Mouse (Mus musculus): ENCODE results near the gene Tmem235.
A peak's percentile ranks its signal among the peaks of the same experiment; 100 is the strongest.
"Not testable (repeated sequence)": the region's sequence is repeated elsewhere in the genome, so short reads cannot be mapped to it uniquely, and the experiment has no call there.

The Tmem235 gene

GRCm38 (mm10) chr11:117832086-117832969, 28.2 kb upstream of the Tmem235 start:
- DNase-seq (ENCODE audit: low read depth, low spot score), result no peak

- DNase-seq (ENCODE audit: low read depth, low spot score), result not testable (repeated sequence)
Observed at GRCm38 (mm10) chr11:117833509-117833908, 27.0 kb upstream of the Tmem235 start.

GRCm38 (mm10) chr11:117834086-117834485, 26.5 kb upstream of the Tmem235 start:
- DNase-seq (ENCODE audit: low read depth, low spot score), result no peak

- DNase-seq (ENCODE audit: low read depth, low spot score), result no peak
Observed at GRCm38 (mm10) chr11:117836306-117836705, 24.2 kb upstream of the Tmem235 start.

GRCm38 (mm10) chr11:117838572-117838971, 22.0 kb upstream of the Tmem235 start:
- DNase-seq (ENCODE audit: low read depth, low spot score), result no peak

- no peak for DNase-seq (ENCODE audit: low read depth, low spot score)
Observed at GRCm38 (mm10) chr11:117839021-117839420, 21.5 kb upstream of the Tmem235 start.

- no peak for DNase-seq (ENCODE audit: low read depth, low spot score)
Observed at GRCm38 (mm10) chr11:117840910-117841309, 19.6 kb upstream of the Tmem235 start.

- DNase-seq (ENCODE audit: low read depth, low spot score), result no peak
Observed at GRCm38 (mm10) chr11:117843434-117843833, 17.1 kb upstream of the Tmem235 start.

GRCm38 (mm10) chr11:117844997-117845396, 15.6 kb upstream of the Tmem235 start:
- DNase-seq (ENCODE audit: low read depth, low spot score), result no peak

- DNase-seq (ENCODE audit: low read depth, low spot score), result no peak
Observed at GRCm38 (mm10) chr11:117845651-117846050, 14.9 kb upstream of the Tmem235 start.

- DNase-seq (ENCODE audit: low read depth, low spot score), result no peak
Observed at GRCm38 (mm10) chr11:117846640-117847039, 13.9 kb upstream of the Tmem235 start.

- DNase-seq (ENCODE audit: low read depth, low spot score), result no peak
Observed at GRCm38 (mm10) chr11:117847593-117848215, 12.8 kb upstream of the Tmem235 start.

GRCm38 (mm10) chr11:117848271-117848984, 12.1 kb upstream of the Tmem235 start:
- no peak for DNase-seq (ENCODE audit: low read depth, low spot score)

- peak; percentile 90 for DNase-seq (ENCODE audit: low read depth, low spot score)
Observed at GRCm38 (mm10) chr11:117848985-117849671, 11.4 kb upstream of the Tmem235 start, which contains the start of gene Birc5. Birc5 (plus strand) TSS chr11:117849251.

GRCm38 (mm10) chr11:117852875-117853274, 7.7 kb upstream of the Tmem235 start:
- DNase-seq (ENCODE audit: low read depth, low spot score), result no peak

GRCm38 (mm10) chr11:117854241-117854640, 6.3 kb upstream of the Tmem235 start:
- no peak for DNase-seq (ENCODE audit: low read depth, low spot score)

- no peak for DNase-seq (ENCODE audit: low read depth, low spot score)
Observed at GRCm38 (mm10) chr11:117855360-117855759, 5.2 kb upstream of the Tmem235 start.

- DNase-seq (ENCODE audit: low read depth, low spot score), result no peak
Observed at GRCm38 (mm10) chr11:117855975-117856374, 4.6 kb upstream of the Tmem235 start.

GRCm38 (mm10) chr11:117857462-117857861, 3.1 kb upstream of the Tmem235 start:
- no peak for DNase-seq (ENCODE audit: low read depth, low spot score)

- DNase-seq (ENCODE audit: low read depth, low spot score), result no peak
Observed at GRCm38 (mm10) chr11:117858392-117858791, 2.2 kb upstream of the Tmem235 start.

- no peak for DNase-seq (ENCODE audit: low read depth, low spot score)
Observed at GRCm38 (mm10) chr11:117863174-117863856, 2.8 kb downstream of the Tmem235 start.

All from brain, embryonic 18.5 days (tissue).